Mouse (Mus musculus) layer of hippocampus, adult 9-10 months (tissue): Measurements from ENCODE around the gene Tmem119.

ENCODE experiments used
- DNase-seq: peaks from one replicate; pipeline ENCODE4 v3.0.0; 2022; ENCODE audit warnings: low spot score

Gene Tmem119

DNA sequence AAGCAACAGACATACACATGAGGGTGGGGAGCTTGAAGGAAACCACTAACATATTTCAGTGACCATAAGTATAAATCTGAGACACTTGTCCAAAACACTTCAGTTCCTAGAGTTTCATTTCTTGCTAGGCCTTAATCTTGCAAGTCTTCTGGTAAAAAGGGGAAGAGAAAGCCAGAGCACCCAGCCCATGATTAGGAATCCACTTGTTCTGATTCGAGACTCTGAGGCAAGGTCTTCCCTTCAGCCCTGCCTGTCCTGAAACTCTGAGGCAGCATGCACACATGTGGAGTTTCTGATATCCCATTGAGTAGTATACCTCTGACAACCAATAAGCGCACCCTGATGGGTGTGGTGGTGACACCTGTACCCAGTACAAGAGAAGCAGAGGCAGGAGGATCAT is 38.7 kb downstream of the Tmem119 start:
- DNase-seq: no peak

DNA sequence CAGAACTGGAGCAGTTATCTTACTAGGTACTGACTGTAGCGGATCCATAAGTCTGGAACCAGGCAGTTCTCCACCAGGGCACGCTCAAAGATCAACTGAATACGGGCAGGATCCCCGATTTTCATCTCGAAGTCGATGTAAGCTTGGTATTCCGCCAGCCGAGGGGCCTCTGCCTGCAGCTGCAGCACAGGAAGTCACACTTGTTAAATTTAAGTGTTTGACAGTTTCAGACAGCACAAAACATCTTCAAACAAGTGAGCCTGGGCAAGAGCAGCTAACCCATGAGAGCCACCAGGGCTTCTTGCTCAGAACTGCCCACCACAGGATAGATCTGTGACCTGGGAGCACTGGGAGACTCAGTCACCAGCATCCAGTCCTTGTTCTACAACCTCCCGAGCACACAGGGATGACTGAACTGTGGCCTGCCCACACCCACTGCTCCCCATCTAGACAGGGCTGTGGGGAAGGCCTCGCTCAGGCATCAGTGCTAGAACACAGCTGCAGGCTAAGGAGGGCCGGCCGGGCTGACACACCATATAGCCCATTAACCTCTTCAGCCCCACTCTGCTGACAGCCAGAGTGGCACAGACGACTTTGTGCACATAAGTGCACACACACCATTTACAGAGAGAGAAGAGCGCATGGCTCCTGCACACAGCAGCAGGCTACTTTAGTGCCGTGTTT is 44.8 kb downstream of the Tmem119 start:
- no peak for DNase-seq

DNA sequence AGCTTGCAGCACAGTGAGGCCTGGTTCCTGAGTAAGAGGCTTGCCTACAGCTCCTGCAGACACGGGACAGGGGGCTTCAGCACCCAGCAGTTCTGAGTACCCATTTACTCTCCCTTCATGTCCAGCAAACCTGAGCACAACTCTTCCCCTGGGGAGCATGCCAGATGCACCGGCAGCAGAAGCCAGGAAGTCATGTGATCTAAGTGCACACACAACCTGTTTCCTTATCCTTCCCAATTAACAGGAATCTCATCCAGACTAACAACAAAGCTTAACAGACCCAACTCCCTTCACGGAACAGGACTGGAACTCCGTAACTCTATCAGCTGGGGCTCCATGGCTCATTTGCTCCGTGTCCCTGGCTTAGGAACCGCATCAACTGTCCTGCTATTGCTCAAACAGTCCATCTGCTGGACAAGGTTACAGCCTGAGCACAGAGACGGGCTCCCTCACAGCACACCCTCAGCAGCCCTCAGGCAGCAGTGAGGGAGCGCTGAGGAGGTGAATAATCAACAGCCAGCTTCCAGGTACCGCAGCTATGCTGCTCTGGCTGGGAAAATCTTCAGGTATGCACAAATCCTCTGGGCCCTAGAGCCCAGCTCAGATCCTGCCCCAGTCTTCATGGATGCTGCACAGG is 48.7 kb downstream of the Tmem119 start:
- DNase-seq: no peak

DNA sequence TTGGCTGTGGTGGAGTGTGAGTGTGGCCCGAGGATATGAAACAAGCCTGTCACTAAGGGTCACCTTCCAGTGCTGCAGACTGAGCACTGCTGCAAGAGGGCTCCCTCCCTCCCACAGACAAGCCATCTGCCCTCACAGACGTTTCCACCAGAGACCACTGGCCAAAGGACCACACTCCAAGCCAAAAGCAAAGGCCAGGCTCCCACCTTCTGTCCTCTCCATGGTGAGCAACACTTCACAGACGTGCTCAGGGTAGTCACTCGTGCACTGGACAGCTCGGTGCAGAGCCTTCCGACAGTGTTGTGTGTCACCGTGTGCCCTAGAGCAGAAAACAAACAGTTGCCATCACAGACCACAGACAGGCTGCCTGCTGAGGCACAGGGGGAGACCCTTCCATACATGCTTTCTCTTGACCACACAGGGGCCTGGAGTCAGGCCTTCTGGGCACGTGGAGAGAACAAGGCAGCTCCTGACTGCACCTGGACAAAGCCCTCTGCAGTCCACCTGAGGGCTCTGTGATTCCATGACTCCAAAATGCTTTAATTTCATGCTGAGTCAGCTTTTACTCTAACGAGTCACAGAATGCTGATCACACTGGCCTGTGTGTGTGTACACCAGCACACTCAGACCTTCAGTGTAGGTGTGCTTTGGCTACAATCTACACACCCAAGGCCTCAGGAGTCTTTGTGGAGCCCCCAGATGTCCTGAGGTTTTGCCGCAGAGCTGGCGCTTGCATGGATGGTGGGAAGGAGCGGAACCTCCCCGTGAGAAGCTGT is 51.6 kb downstream of the Tmem119 start:
- no peak for DNase-seq

DNA sequence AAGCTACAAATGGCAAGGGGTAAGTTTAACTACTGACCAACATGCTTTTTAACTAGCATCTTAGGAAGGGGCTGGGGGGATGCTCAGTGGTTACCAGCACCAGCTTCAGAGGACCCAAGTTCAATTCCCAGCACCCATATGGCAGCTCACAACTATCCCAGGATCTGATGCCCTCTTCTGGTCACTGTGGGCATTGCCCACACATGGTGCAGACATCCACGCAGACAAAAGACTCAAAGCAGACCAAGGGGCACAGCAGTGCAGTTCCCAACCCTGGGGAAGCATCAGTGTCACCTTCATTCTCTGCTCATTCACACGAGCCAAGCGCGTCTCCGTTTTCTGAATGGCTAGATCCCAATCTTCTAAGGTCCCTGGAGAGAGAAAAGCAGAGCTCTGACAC is 52.7 kb downstream of the Tmem119 start:
- no peak for DNase-seq
